Mouse (Mus musculus) monocyte, adult 5-6 weeks (primary cell): ENCODE data around the gene Bglap. TPM values are rescaled to one million over a fixed set of nuclear protein-coding genes. Genes with fewer than 3 reads are reported as not detected.

Experiments
- ATAC-seq: fragments of 153-309, 156-312 bp; replicated peaks from 2 replicates; pipeline ENCODE4 v1.8.0; 2017; ENCODE audit warnings: mild to moderate bottlenecking; ENCODE audit not compliant: low TSS enrichment, insufficient number of reproducible peaks, severe bottlenecking, poor library complexity, low FRiP score
- total RNA-seq: library from RNA; stranded (forward); fragments of 200-1000, 200-491, 200-594 nt; gene quantifications from 3 replicates; pipeline ENCODE4 v1.2.3, GENCODE M21; 2017

Bglap gene
- total RNA-seq, 1 experiment from 2014 or later = not detected

- no peak for ATAC-seq
Measured at GRCm38 (mm10) chr3:88361096-88361495, 23.2 kb downstream of the Bglap start.

- ATAC-seq = no peak
Measured at GRCm38 (mm10) chr3:88359989-88360388, 24.3 kb downstream of the Bglap start.

- ATAC-seq = no peak
Measured at GRCm38 (mm10) chr3:88359584-88359983, 24.7 kb downstream of the Bglap start.

GRCm38 (mm10) chr3:88354396-88355165 lies 29.7 kb downstream of the Bglap start:
- no peak for ATAC-seq

GRCm38 (mm10) chr3:88352907-88353306 lies 31.4 kb downstream of the Bglap start:
- ATAC-seq = no peak

- no peak for ATAC-seq
Measured at GRCm38 (mm10) chr3:88350732-88351131, 33.5 kb downstream of the Bglap start.

- no peak for ATAC-seq
Measured at GRCm38 (mm10) chr3:88339006-88339405, 45.3 kb downstream of the Bglap start.

- no peak for ATAC-seq
Measured at GRCm38 (mm10) chr3:88338316-88338715, 45.9 kb downstream of the Bglap start.

GRCm38 (mm10) chr3:88337367-88338020 lies 46.8 kb downstream of the Bglap start:
- 0 out of 2 replicates have a peak, but pooled peaks have one; percentile 7 for ATAC-seq

GRCm38 (mm10) chr3:88336058-88337013 lies 47.9 kb downstream of the Bglap start, which contains the start of the genes Tmem79 and Smg5:
Tmem79 (minus strand) TSS chr3:88336148.
Smg5 (plus strand) TSS chr3:88336260.
- ATAC-seq = peak; percentile 95

- ATAC-seq = no peak
Measured at GRCm38 (mm10) chr3:88335436-88336053, 48.7 kb downstream of the Bglap start.

GRCm38 (mm10) chr3:88334902-88335435 lies 49.3 kb downstream of the Bglap start:
- no peak for ATAC-seq

GRCm38 (mm10) chr3:88334029-88334658 lies 50.1 kb downstream of the Bglap start:
- ATAC-seq = no peak

Other genes with a start within 250 kb of the Bglap start
- 94.8 to 111 TPM (median 99.0 TPM) in 3 replicates for gene Mef2d, start 242.1 kb downstream of the Bglap start, total RNA-seq
- not detected in 3 replicates for gene Rhbg, start 129.8 kb downstream of the Bglap start, total RNA-seq
- 0.43 TPM in 1 of 3 replicates, not detected in the others for gene Gm38392, start 97.3 kb downstream of the Bglap start, total RNA-seq
- 5.1 TPM in 1 of 3 replicates, not detected in the others for gene Tsacc, start 87.5 kb downstream of the Bglap start, total RNA-seq
- 95.0 to 123 TPM (median 105 TPM) in 3 replicates for gene Cct3, start 87.3 kb downstream of the Bglap start, total RNA-seq
- 12.1 to 34.5 TPM (median 17.5 TPM) in 3 replicates for gene Glmp, start 59.4 kb downstream of the Bglap start, total RNA-seq
- gene Tmem79, start 48.3 kb downstream of the Bglap start, total RNA-seq = 0.49 to 1.8 TPM in 2 of 3 replicates, not detected in the other
- gene Smg5, start 48.2 kb downstream of the Bglap start, total RNA-seq = 40.5 to 64.7 TPM (median 48.7 TPM) in 3 replicates
- 1.6 TPM in 1 of 3 replicates, not detected in the others for gene Paqr6, start 19.9 kb downstream of the Bglap start, total RNA-seq
- gene Bglap3, start 11.7 kb downstream of the Bglap start, total RNA-seq = not detected in 3 replicates
- not detected in 3 replicates for gene Bglap2, start 5.8 kb downstream of the Bglap start, total RNA-seq
- gene Pmf1, start 25.9 kb upstream of the Bglap start, total RNA-seq = 14.2 to 29.8 TPM (median 14.4 TPM) in 3 replicates
- gene Slc25a44, start 40.7 kb upstream of the Bglap start, total RNA-seq = 11.4 to 19.2 TPM (median 15.5 TPM) in 3 replicates
- 41.3 to 161 TPM (median 62.1 TPM) in 3 replicates for gene Sema4a, start 76.7 kb upstream of the Bglap start, total RNA-seq
- gene Lmna, start 125.5 kb upstream of the Bglap start, total RNA-seq = 28.1 to 43.4 TPM (median 40.8 TPM) in 3 replicates
- gene Mex3a, start 147.9 kb upstream of the Bglap start, total RNA-seq = 0.19 to 0.39 TPM in 2 of 3 replicates, not detected in the other
- gene Rab25, start 163.8 kb upstream of the Bglap start, total RNA-seq = 0.97 TPM in 1 of 3 replicates, not detected in the others
- gene Lamtor2, start 168.6 kb upstream of the Bglap start, total RNA-seq = 61.5 to 63.7 TPM (median 63.2 TPM) in 3 replicates
- gene Ubqln4, start 169.3 kb upstream of the Bglap start, total RNA-seq = 14.7 to 25.7 TPM (median 19.6 TPM) in 3 replicates
- 23.2 to 70.0 TPM (median 35.5 TPM) in 3 replicates for gene Ssr2, start 191.4 kb upstream of the Bglap start, total RNA-seq
- 88.9 to 183 TPM (median 90.0 TPM) in 3 replicates for gene Arhgef2, start 221.5 kb upstream of the Bglap start, total RNA-seq